In genomic region chr5:36810634-36811033, GRCm38 (mm10) we compare ENCODE assay signal across 1 mouse cellular context.
TF ChIP-seq lines count a peak whose summit lies in the region.

No protein-coding gene starts in this region.

TF ChIP-seq in MEL, 35 proteins besides CTCF, POLR2A, EP300 and RAD21:
- TF ChIP-seq MEF2A (IDR thresholded peaks at IDR 0.05; ENCODE audit: extremely low read depth, insufficient replicate concordance, low read depth, low read length, poor library complexity, severe bottlenecking) (no peak), USF1 (IDR thresholded peaks at IDR 0.05; ENCODE audit: low read depth, low read length) (peak; percentile 46; the same call in 1 of the 2 replicates), RCOR1 (IDR thresholded peaks at IDR 0.05; ENCODE audit: low read depth, low read length) (no peak), MYB (IDR thresholded peaks at IDR 0.05; ENCODE audit: low read depth, low read length) (no peak), TCF12 (IDR thresholded peaks at IDR 0.05; ENCODE audit: low read depth, low read length) (no peak)
